Mouse (Mus musculus) ES-E14 (cell line): Measurements from ENCODE around the gene Ppef2. TPM values are rescaled to one million over a fixed set of nuclear protein-coding genes. Genes with fewer than 3 reads are reported as not detected.

ENCODE experiments used
- DNase-seq: peaks from one replicate; pipeline ENCODE4 v3.0.0-alpha.2; 2013; ENCODE audit warnings: low read depth, low spot score
- H3K27ac ChIP-seq: 2 replicates; pipeline ENCODE4 v1.5.1; 2012; ENCODE audit warnings: low read depth, mild to moderate bottlenecking, low read length, moderate library complexity, mixed read lengths; ENCODE audit not compliant: poor library complexity, insufficient read depth, severe bottlenecking
- H3K36me3 ChIP-seq: 2 replicates; pipeline ENCODE4 v1.6.1; 2012; ENCODE audit warnings: mild to moderate bottlenecking, low read length, moderate library complexity, mixed read lengths; ENCODE audit not compliant: control insufficient read depth, poor library complexity, insufficient read depth, severe bottlenecking
- H3K4me1 ChIP-seq, 2 experiments: fragments of 150-350 bp in 1 of 2; sonication (generic) in 1 of 2; 2 replicates each; pipeline ENCODE4 v1.6.1; 2012; ENCODE audit warnings: low read length in 2 of 2, mild to moderate bottlenecking in 1 of 2, mixed read lengths in 1 of 2; ENCODE audit not compliant: control insufficient read depth in 2 of 2, insufficient read depth in 2 of 2, poor library complexity in 1 of 2
- H3K4me3 ChIP-seq, 2 experiments: fragments of 150-350 bp in 1 of 2; sonication (generic) in 1 of 2; 2 replicates each; pipeline ENCODE4 v1.5.1; 2012; ENCODE audit warnings: low read length in 2 of 2, low read depth in 1 of 2, mild to moderate bottlenecking in 1 of 2, mixed read lengths in 1 of 2; ENCODE audit not compliant: insufficient read depth in 1 of 2, poor library complexity in 1 of 2, severe bottlenecking in 1 of 2
- H3K9ac ChIP-seq: 2 replicates; pipeline ENCODE4 v1.6.1; 2012; ENCODE audit warnings: low read depth, mild to moderate bottlenecking, low read length, mixed read lengths; ENCODE audit not compliant: poor library complexity, insufficient read depth, severe bottlenecking
- H3K9me3 ChIP-seq: fragments of 150-350 bp; sonication (generic); 2 replicates; pipeline ENCODE4 v1.6.1; 2012; ENCODE audit warnings: low read depth, mild to moderate bottlenecking, low read length; ENCODE audit not compliant: control insufficient read depth, insufficient read depth
- CHD2 ChIP-seq: IDR thresholded peaks from 2 replicates; pipeline ENCODE4 v1.6.1; 2014; ENCODE audit warnings: mild to moderate bottlenecking, low read depth, low read length, inconsistent platforms
- HCFC1 ChIP-seq: IDR thresholded peaks from 2 replicates; pipeline ENCODE4 v1.6.1; 2012; ENCODE audit warnings: low read length, inconsistent platforms, borderline replicate concordance; ENCODE audit not compliant: insufficient read depth
- MAFK ChIP-seq: IDR thresholded peaks from 2 replicates; pipeline ENCODE4 v1.6.1; 2014; ENCODE audit warnings: mild to moderate bottlenecking, low read depth, low read length, inconsistent platforms; ENCODE audit not compliant: insufficient read depth
- ZC3H11A ChIP-seq: IDR thresholded peaks from 2 replicates; pipeline ENCODE4 v1.6.1; 2012; ENCODE audit warnings: low read depth, mild to moderate bottlenecking, inconsistent platforms, low read length, borderline replicate concordance
- ZNF384 ChIP-seq: IDR thresholded peaks from 2 replicates; pipeline ENCODE4 v1.6.1; 2012; ENCODE audit warnings: low read depth, low read length, inconsistent platforms
- in situ Hi-C, 2 experiments: fragments of 600-800 bp; cut with MboI; formaldehyde crosslinking; loops; one replicate each; pipeline ENCODE4 v1.15.1; 2025; ENCODE audit warnings: low sequenced_read_pairs in 2 of 2, inconsistent platforms in 1 of 2; ENCODE audit not compliant: unreplicated experiment in 2 of 2
- total RNA-seq: library from RNA; depleted of rRNA; stranded (reverse); fragments of 300-350 nt; gene quantifications from 2 replicates; pipeline ENCODE4 v1.2.3, GENCODE M21; 2012

Gene Ppef2
- total RNA-seq, 1 experiment = 3.3 TPM

GRCm38 (mm10) chr5:92228776-92229175, 27.3 kb downstream of the Ppef2 start:
- Histone ChIP-seq H3K4me3 (peak overlapping the region in 1 of 2 experiments; percentile 64; a peak in 2 of 4 replicates), H3K27ac (no peak overlapping the region), H3K4me1 (peaks cover 0 to 4% of the 10 kb centered on the region in 2 experiments; a peak in 1 of 4 replicates), H3K36me3 (no peaks in the 10 kb centered on the region; the same call in 1 of the 2 replicates), H3K9me3 (no peaks in the 10 kb centered on the region), H3K9ac (no peak overlapping the region)
- in situ Hi-C loops = no loop called here
- no peak for TF ChIP-seq CHD2
- DNase-seq = no peak

DNA sequence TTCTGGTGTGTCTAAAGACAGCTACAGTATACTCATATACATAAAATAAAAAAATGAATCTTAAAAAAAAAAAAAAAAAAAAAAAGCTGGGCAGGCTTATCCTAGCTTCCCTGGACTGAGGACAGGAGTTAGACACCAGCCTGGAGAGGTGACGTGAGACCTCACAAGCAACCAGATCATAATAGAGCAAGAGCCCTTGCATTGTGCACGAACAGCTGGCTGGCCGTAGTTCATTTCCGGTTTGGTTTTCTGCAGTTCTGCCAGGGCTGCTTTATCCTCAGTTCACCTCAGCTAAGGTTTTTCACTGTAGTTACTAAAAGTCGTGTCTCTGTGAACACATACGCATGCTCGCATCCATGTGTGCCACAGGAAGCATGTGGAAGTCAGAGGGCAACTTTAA, 28.3 kb downstream of the Ppef2 start:
- no peaks in the 10 kb centered on the region; the same call in 1 of the 2 replicates for H3K36me3 ChIP-seq
- in situ Hi-C loops = no loop called here
- no peak overlapping the region for H3K9ac ChIP-seq
- no peak overlapping the region for H3K4me3 ChIP-seq
- H3K4me1 ChIP-seq = peaks cover 0 to 4% of the 10 kb centered on the region in 2 experiments; a peak in 1 of 4 replicates
- H3K27ac ChIP-seq = no peak overlapping the region
- no peaks in the 10 kb centered on the region for H3K9me3 ChIP-seq
- DNase-seq = no peak
- no peak for TF ChIP-seq HCFC1
- TF ChIP-seq MAFK = no peak
- TF ChIP-seq ZC3H11A = no peak
- TF ChIP-seq CHD2 = no peak
- no peak for TF ChIP-seq ZNF384

DNA sequence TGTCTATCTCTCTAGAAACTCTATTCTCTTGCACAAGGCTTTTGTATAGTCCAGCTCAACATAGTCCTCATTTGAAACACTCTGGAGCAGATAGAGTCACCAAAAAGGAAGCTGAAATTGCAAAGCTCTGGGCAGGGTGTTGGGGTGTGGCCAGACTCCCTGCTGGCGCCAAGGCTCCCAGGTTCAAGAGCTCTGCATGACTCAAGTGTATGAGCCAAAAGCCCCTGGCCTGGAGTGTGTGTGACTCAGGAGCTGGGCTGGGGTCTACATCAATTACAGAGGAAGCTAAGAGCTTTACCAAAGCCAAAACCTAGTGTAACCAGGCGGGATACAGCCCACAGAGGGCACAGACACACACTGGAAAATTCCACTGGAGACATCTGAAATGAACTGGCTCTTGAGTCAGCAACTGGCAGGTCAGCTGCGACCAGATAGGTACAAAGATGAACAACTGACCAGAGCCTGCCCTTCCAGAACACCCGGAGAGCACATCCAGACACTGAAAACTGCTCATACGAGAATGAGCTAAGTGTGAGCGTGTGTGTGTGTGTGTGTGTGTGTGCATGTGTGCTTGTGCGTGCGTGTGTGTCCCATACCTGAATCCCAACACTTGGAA, 35.7 kb downstream of the Ppef2 start:
- Histone ChIP-seq H3K36me3 (no peaks in the 10 kb centered on the region), H3K9ac (no peak overlapping the region), H3K9me3 (no peaks in the 10 kb centered on the region), H3K27ac (no peak overlapping the region), H3K4me3 (no peak overlapping the region), H3K4me1 (peaks cover 0 to 2% of the 10 kb centered on the region in 2 experiments; a peak in 1 of 4 replicates)
- no peak for DNase-seq
- in situ Hi-C loops = no loop called here
- TF ChIP-seq ZC3H11A (no peak), HCFC1 (no peak), CHD2 (no peak), MAFK (no peak), ZNF384 (no peak)

- DNase-seq = no peak
- H3K4me1 ChIP-seq = peaks cover 0 to 2% of the 10 kb centered on the region in 2 experiments; a peak in 1 of 4 replicates
- H3K9me3 ChIP-seq = no peaks in the 10 kb centered on the region
- H3K27ac ChIP-seq = no peak overlapping the region
- H3K36me3 ChIP-seq = no peaks in the 10 kb centered on the region
- H3K9ac ChIP-seq = no peak overlapping the region
- in situ Hi-C loops = no loop called here
- TF ChIP-seq CHD2 (no peak), ZNF384 (no peak), ZC3H11A (no peak), MAFK (no peak), HCFC1 (no peak)
- H3K4me3 ChIP-seq = no peak overlapping the region
Measured at GRCm38 (mm10) chr5:92219826-92220225, 36.3 kb downstream of the Ppef2 start.
